13 mouse cellular contexts compared by ENCODE assay signal in the genomic region with DNA sequence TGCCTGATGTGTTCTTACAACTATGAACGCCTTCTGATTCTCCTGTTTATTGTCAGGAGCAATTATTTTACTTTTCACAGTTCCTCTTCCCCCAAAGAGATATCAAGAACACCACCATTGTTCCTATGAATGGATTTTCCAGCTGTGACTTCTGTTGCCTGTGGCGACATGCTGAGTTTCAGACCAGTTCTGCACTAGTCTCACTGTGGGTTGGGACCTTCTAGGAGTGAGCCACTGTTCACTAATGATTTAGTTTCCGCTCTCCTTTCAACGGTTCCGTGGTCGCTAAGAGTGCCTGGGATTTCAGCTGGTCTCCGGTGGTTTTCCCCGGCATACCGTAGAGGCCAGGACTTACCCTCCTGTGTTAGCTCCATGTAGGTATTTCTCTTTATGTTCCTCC. TPM values are rescaled to one million over a fixed set of nuclear protein-coding genes. Genes with fewer than 3 reads are reported as not detected.
DNase-seq lines count a peak whose midpoint lies in the region; ATAC-seq and TF ChIP-seq lines count a peak whose summit lies in the region.
"Had no signal": no experiment of that assay in that cellular context is flagged by ENCODE, and none has a peak within 500 bp of the region (broad histone marks: within the 10 kb centered on the region; RNA-seq: fewer than 3 reads in every experiment).

No protein-coding gene starts in this region.

- H3K4me2 ChIP-seq in heart, embryonic 11.5 days, result no peak overlapping the region
- H3K4me2 ChIP-seq in intestine, embryonic 14.5 days (ENCODE audit: low read length), result no peak overlapping the region
- H3K4me2 ChIP-seq in intestine, embryonic 15.5 days (replicated peaks), result no peak overlapping the region
- H3K4me2 ChIP-seq in liver, postnatal 0 days (ENCODE audit: low read depth, low read length), result peak overlapping the region; percentile 40
- H3K4me2 ChIP-seq: embryonic facial prominence, embryonic 13.5 days; forebrain, embryonic 13.5 days; hindbrain, embryonic 13.5 days had no signal

- 0 out of 2 replicates have a peak, but pooled peaks cover 2% of the 10 kb centered on the region for H3K27me3 ChIP-seq in heart, embryonic 11.5 days (ENCODE audit: control insufficient read depth, insufficient read depth, low read length)
- H3K27me3 ChIP-seq in intestine, embryonic 14.5 days (replicated peaks; ENCODE audit: control insufficient read depth, insufficient read depth, low read length), result no peaks in the 10 kb centered on the region
- no peaks in the 10 kb centered on the region for H3K27me3 ChIP-seq in intestine, embryonic 15.5 days (replicated peaks)
- no peaks in the 10 kb centered on the region for H3K27me3 ChIP-seq in liver, postnatal 0 days (ENCODE audit: insufficient read depth, low read length)
- H3K27me3 ChIP-seq: CH12.LX; embryonic facial prominence, embryonic 13.5 days; forebrain, embryonic 13.5 days; hindbrain, embryonic 13.5 days had no signal

- H3K36me3 ChIP-seq in heart, embryonic 11.5 days (ENCODE audit: control insufficient read depth, insufficient read depth, low read length), result no peaks in the 10 kb centered on the region
- H3K36me3 ChIP-seq in intestine, embryonic 14.5 days (ENCODE audit: control insufficient read depth, insufficient read depth, low read length), result no peaks in the 10 kb centered on the region
- H3K36me3 ChIP-seq in intestine, embryonic 15.5 days, result no peaks in the 10 kb centered on the region
- H3K36me3 ChIP-seq in liver, postnatal 0 days (replicated peaks; ENCODE audit: insufficient read depth, low read length), result no peaks in the 10 kb centered on the region
- H3K36me3 ChIP-seq: embryonic facial prominence, embryonic 13.5 days; hindbrain, embryonic 13.5 days had no signal

- no peak for TF ChIP-seq CTCF in liver, postnatal 0 days (IDR thresholded peaks at IDR 0.05; ENCODE audit: low read depth)

- no peak for ATAC-seq in heart, embryonic 11.5 days (replicated peaks; ENCODE audit: insufficient number of reproducible peaks, low FRiP score, low TSS enrichment)
- ATAC-seq in intestine, embryonic 14.5 days (replicated peaks; ENCODE audit: low FRiP score, low TSS enrichment, low read depth), result no peak
- ATAC-seq in intestine, embryonic 15.5 days, result no peak
- no peak for ATAC-seq in liver, postnatal 0 days

- DNase-seq in heart, adult 18-20 months, result peak; percentile 6 to 25
- no peak for DNase-seq in intestine, embryonic 14.5 days (ENCODE audit: low spot score)
- no peak for DNase-seq in liver, postnatal 0 days
- DNase-seq in liver, result no peak
- DNase-seq in retina, embryonic 14.5 days (ENCODE audit: low spot score), result no peak

- no peak overlapping the region for H3K27ac ChIP-seq in heart, embryonic 11.5 days (ENCODE audit: low read depth, low read length)
- H3K27ac ChIP-seq in intestine, embryonic 14.5 days (ENCODE audit: low read depth), result peak overlapping the region; percentile 1; the same call in 1 of the 2 replicates
- no peak overlapping the region for H3K27ac ChIP-seq in intestine, embryonic 15.5 days
- H3K27ac ChIP-seq in liver, postnatal 0 days (ENCODE audit: low read depth), result 0 out of 2 replicates have a peak overlapping the region, but pooled peaks have one; percentile 7
- H3K27ac ChIP-seq: embryonic facial prominence, embryonic 13.5 days; forebrain, embryonic 13.5 days; hindbrain, embryonic 13.5 days; hindbrain, postnatal 0 days had no signal

- no peaks in the 10 kb centered on the region for H3K9me3 ChIP-seq in heart, embryonic 11.5 days (replicated peaks; ENCODE audit: control insufficient read depth, low read length)
- H3K9me3 ChIP-seq in intestine, embryonic 14.5 days (ENCODE audit: control insufficient read depth, low read length), result no peaks in the 10 kb centered on the region
- H3K9me3 ChIP-seq in intestine, embryonic 15.5 days, result no peaks in the 10 kb centered on the region
- H3K9me3 ChIP-seq in liver, postnatal 0 days (ENCODE audit: low read length), result no peaks in the 10 kb centered on the region
- H3K9me3 ChIP-seq: embryonic facial prominence, embryonic 13.5 days; forebrain, embryonic 13.5 days; hindbrain, embryonic 13.5 days had no signal

- TF ChIP-seq EP300 in liver, postnatal 0 days (IDR thresholded peaks at IDR 0.05; ENCODE audit: low read depth), result no peak

- H3K9ac ChIP-seq in heart, embryonic 11.5 days (ENCODE audit: low read depth, low read length), result no peak overlapping the region
- H3K9ac ChIP-seq in intestine, embryonic 14.5 days (ENCODE audit: low read length), result no peak overlapping the region
- no peak overlapping the region for H3K9ac ChIP-seq in intestine, embryonic 15.5 days
- H3K9ac ChIP-seq in liver, postnatal 0 days (replicated peaks), result no peak overlapping the region
- H3K9ac ChIP-seq: embryonic facial prominence, embryonic 13.5 days; forebrain, embryonic 13.5 days; forebrain, postnatal 0 days; hindbrain, embryonic 13.5 days had no signal

- H3K4me1 ChIP-seq in heart, embryonic 11.5 days (ENCODE audit: control insufficient read depth, insufficient read depth, low read length), result no peaks in the 10 kb centered on the region
- H3K4me1 ChIP-seq in intestine, embryonic 14.5 days (replicated peaks; ENCODE audit: control insufficient read depth, insufficient read depth, low read length), result no peaks in the 10 kb centered on the region
- H3K4me1 ChIP-seq in intestine, embryonic 15.5 days (replicated peaks), result 0 out of 2 replicates have a peak, but pooled peaks cover 3% of the 10 kb centered on the region
- peaks cover 3% of the 10 kb centered on the region; the same call in 1 of the 2 replicates for H3K4me1 ChIP-seq in liver, postnatal 0 days (ENCODE audit: insufficient read depth)
- H3K4me1 ChIP-seq: embryonic facial prominence, embryonic 13.5 days; forebrain, embryonic 13.5 days; hindbrain, embryonic 13.5 days had no signal

- 83% methylated on average over 9 of the region's 9 CpGs for WGBS in heart, embryonic 11.5 days (ENCODE audit: insufficient replicate concordance)
- WGBS in intestine, embryonic 14.5 days, result 84% methylated on average over 9 of the region's 9 CpGs
- 81% methylated on average over 9 of the region's 9 CpGs for WGBS in intestine, embryonic 15.5 days
- 77% methylated on average over 9 of the region's 9 CpGs for WGBS in liver, postnatal 0 days (ENCODE audit: insufficient replicate concordance)

- H3K4me3 ChIP-seq in heart, embryonic 11.5 days (ENCODE audit: low read depth, low read length), result no peak overlapping the region
- no peak overlapping the region for H3K4me3 ChIP-seq in intestine, embryonic 14.5 days (ENCODE audit: low read depth, low read length)
- H3K4me3 ChIP-seq in intestine, embryonic 15.5 days (replicated peaks), result no peak overlapping the region
- H3K4me3 ChIP-seq in liver, postnatal 0 days (ENCODE audit: low read depth, low read length), result no peak overlapping the region
- H3K4me3 ChIP-seq: embryonic facial prominence, embryonic 13.5 days; forebrain, embryonic 13.5 days; hindbrain, embryonic 13.5 days had no signal

RNA-seq across cellular contexts. Expression of a gene that starts 29.6 kb away (rescaled TPM):
- total RNA-seq in heart, adult 18-20 months (2021), result 10 to 100 TPM; 14.3 to 16.1 TPM
- polyA plus RNA-seq in heart, embryonic 11.5 days (2014; fragmentation: Nextera tagmentation; extraction: Ambion mirVana), result 24.1 and 27.8 TPM in 2 replicates
- polyA plus RNA-seq in intestine, embryonic 14.5 days (2014; fragmentation: Nextera tagmentation; extraction: Ambion mirVana), result 80.3 and 87.9 TPM in 2 replicates
- 86.5 and 96.4 TPM in 2 replicates for polyA plus RNA-seq in intestine, embryonic 15.5 days (2015; fragmentation: Nextera tagmentation; extraction: Ambion mirVana)
- 14.8 and 15.0 TPM in 2 replicates for polyA plus RNA-seq in liver, postnatal 0 days (2015; fragmentation: Nextera tagmentation; extraction: Ambion mirVana)

Comparison
In these comparisons a context has a peak if more than half of its experiments do, and no peak if none do; other contexts are left out.
1. H3K27ac ChIP-seq: peak in intestine, embryonic 14.5 days (single experiment) and liver, postnatal 0 days (single experiment); none in heart, embryonic 11.5 days (single experiment) and intestine, embryonic 15.5 days (single experiment).
2. DNase-seq: peak in heart, adult 18-20 months (2 of 2); none in intestine, embryonic 14.5 days (single experiment), liver, postnatal 0 days (single experiment), liver (single experiment) and retina, embryonic 14.5 days (single experiment).